Mouse (Mus musculus) heart, postnatal 36 days (tissue): ENCODE results near the gene Gm9508. TPM values are rescaled to one million over a fixed set of nuclear protein-coding genes. Genes with fewer than 3 reads are reported as not detected.
A peak's percentile ranks its signal among the peaks of the same experiment; 100 is the strongest.

Source experiments
- DNase-seq, 2 experiments: peaks; one replicate each; pipeline ENCODE4 v3.0.0; 2021 to 2022
- intact Hi-C: fragments of 180-260 bp; cut with DNase I; formaldehyde crosslinking; loops from one replicate; pipeline ENCODE4 v1.15.1; 2025
- total RNA-seq, 2 experiments: library from RNA; stranded (reverse); gene quantifications; 2 replicates each; pipeline ENCODE4 v1.2.3; 2021

Gm9508 gene
- total RNA-seq, 2 experiments from 2014 or later, result not detected

DNA sequence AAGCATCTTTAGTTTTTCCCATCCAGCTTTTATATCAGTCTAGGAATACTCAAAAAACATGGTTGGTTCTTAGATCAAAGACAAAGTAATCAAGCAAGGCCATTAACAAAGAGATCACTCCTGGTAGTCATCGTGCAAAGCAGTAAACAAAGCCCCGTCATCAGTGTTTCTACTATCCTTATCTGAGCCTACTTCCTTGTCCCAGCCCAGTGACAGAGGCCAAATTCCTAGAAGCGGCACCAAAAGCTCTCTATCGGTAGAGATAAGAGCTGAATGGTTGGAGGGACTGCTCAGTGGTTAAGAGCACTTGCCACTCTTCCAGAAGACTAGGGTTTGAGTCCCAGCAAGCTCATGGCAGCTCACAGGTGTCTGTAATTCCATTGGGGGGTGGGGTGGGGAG is 25.5 kb downstream of the Gm9508 start:
- intact Hi-C loops, result no loop called here
- DNase-seq, result no peak

DNA sequence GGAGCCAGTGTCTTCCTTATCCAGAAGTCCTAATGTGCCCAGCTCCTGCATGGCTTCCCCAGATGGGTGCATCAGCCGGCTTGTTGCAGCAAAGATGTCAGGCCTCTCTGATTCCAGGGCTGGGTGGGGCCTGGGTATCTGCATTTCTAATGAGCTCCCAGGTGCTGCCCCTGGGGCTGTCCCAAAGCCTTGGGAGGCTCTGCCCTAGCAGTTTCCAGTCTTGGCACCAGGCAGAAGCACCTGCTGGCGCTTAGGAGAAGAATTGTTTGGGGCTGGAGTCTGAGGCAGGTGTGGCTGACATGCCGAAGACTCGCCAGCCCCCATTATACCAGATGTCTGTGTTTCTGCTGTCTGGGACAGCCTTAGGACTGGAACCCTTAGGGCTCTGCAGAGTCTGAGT is 26.3 kb downstream of the Gm9508 start:
- intact Hi-C loops, result no loop called here
- DNase-seq, result no peak

DNA sequence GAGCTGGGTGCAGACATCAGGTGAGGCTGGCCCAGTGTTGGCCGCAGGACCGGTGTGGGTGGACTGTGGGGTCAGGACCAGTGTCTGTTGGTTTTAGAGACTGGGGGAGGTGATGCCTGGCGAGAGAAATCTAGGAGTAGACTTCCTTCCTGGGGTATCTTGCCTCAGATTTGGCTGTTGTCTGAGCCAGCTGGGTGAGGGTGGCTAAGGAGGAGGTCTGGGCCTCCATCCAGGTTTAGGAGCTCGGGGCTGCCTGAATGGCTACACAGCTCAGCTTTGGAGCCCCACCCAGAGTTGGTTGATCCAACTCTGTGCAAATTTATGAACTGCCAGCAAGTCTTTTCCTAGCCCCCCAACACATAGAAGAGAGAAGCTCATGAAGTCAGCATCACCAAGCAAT is 29.6 kb downstream of the Gm9508 start:
- no peak for DNase-seq
- intact Hi-C loops, result no loop called here

DNA sequence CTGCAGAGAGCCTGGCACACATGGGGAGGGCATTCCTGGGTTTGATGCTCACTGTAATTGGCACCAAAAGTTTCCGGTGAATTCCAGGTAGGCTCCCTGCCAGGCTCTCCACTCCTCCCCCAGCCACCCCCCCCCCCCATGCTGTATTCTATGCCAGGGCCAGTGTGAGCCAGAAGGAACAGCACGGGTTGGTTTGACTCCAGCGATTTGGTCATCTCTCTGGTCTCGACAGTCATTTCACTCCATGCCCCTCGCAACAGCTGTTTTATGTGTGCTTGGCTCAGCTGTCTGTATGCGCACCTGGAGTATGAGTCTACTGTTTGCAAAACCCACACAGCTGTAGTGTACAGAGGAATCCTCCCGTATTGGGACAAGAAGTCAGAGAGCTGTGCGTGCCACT is 30.7 kb downstream of the Gm9508 start:
- no peak for DNase-seq
- intact Hi-C loops, result no loop called here

DNA sequence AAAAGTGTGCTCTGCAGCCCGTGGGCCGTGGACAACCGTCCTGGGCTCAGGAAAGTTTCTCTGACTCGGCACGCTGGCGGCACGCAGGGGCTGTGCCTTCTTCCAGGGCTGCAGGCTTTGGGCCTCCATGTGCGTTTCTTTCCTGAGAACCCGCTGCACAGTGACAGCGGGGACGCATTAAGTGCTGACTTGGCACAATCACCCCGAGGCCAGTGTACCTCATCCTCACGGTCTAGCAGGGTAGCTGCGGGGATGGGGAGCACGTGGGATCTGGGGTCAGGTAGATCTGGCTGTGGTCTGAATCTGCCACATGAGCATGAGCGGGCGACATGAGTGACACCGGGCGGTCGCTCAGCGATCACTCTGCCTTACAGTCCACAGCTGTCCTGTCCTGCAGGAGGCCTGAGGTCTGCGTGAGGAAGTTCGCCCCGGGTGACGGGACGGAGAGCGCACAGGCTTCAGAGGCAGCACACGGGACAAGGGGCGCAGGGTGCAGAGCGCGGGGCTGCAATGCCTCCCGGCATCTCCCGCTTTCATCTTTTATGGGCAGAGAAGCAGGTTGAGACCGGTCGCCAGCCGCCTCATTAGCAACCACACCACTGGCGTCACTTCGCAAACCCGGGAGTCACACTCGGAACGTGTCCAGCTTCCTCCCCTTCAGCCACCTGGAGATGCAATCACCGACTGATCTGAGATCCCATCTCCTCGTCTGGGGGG is 32.9 kb downstream of the Gm9508 start:
- intact Hi-C loops, result no loop called here
- no peak for DNase-seq

DNA sequence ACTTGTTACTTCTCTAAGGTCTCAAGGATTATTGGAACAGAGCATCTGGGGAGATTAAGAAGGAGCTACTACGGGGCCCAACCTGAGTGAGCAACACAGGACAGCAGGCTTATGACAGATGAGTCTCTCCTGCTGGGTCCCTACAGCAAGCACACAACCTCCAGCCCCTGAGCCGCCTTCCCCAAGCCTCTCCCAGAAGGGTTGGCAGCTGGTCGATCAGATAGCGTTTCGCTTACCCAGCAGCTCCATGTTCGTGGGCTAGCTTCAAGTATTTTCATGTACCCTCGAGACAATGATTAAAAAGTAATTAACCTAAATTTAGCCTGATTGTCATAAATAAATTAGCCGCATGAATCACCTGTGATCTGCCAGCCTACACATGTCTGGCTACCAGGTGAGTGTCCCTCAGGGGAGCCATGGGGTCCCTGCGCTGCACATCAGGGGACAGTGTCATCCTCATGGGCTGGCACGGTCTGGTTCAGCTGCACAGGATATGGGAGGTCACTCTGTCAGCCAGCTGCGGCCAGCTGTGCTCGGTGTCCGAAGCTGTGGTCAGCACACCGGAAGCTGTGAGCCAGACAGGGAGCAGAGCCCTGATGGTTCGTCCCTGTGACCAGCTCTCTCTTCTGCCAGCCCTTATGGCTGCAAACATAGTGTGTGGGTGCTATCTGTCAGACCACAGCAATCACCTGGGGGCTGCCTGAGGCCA is 38.6 kb downstream of the Gm9508 start:
- intact Hi-C loops, result no loop called here
- peak; percentile 34 to 36 for DNase-seq

DNA sequence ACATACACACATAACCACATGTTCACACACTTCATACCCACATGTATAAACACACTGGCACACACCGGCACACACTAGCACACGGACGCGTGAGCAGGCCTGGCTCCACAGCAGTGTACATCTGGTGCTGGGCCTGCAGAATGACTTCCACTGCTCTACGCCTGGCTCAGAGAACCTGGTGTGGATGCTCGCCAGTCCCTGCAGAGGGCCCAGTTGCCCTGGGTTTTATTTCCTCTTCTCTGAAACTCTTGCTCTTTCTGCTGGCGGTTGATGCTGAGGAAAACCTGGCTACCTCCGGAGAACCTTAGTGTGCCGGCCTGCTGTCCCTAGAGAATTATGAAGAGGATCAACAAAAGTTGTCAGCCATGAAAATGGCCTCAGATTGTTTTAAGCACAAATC is 45.0 kb downstream of the Gm9508 start:
- intact Hi-C loops, result no loop called here
- no peak for DNase-seq

DNA sequence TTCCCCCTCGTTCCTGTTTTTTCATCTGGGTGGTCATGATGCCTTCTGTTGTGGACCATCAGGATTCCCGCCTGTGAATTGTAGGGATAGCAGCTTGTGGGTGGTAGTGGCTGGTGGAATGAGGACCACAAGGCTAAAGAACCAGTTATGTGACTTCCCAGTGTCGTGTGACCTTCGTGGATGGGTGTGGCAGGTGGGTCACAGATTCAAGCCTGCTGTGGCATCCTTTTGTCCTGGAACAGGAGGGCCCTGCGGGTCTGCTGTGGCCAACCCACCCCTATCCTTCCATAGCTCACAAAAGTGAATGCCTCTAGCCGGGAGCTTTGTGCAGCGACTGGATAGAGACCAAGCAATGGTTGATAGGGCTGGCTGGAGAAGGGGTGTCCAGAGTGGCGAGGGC is 49.1 kb downstream of the Gm9508 start:
- DNase-seq, result no peak
- intact Hi-C loops, result loop anchor here (2.0 kb wide), 1 partner anchor 49 kb away; no protein-coding TSS in a partner anchor

DNA sequence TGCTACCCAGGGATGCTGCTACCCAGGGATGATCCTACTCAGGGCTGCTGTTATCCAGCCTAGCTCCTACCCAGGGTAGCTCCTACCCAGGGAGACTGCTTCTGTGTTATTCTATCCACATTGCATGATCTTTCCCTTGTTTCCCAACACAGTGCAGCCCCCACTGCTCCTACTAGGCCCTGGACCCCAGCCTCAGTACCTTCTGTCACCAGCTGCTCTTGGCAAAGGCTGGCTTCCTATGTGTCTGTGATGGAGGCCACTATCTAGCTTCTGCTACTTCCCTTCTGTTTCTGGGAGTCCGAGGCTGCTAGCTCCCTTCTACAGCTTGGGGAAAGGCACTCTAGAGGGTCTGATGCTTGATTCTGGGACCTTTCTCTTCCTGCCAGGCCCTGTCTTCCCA is 49.6 kb downstream of the Gm9508 start:
- intact Hi-C loops, result loop anchor here (2.0 kb wide), 1 partner anchor 49 kb away; no protein-coding TSS in a partner anchor
- DNase-seq, result no peak

Other genes with a start within 250 kb of the Gm9508 start
- 10 to 100 TPM in 1 of 2 experiments, 1 to 10 TPM in 1; 9.8 to 10.5 TPM for gene Fam207a, start 181.4 kb downstream of the Gm9508 start, total RNA-seq
- 1 to 10 TPM; 7.1 to 9.2 TPM for gene Itgb2, start 167.0 kb downstream of the Gm9508 start, total RNA-seq
- 100 to 1,000 TPM; 137 to 138 TPM for gene Pttg1ip, start 115.5 kb downstream of the Gm9508 start, total RNA-seq
- gene Sumo3, start 91.1 kb downstream of the Gm9508 start, total RNA-seq, result 10 to 100 TPM; 52.9 to 58.9 TPM
- 10 to 100 TPM; 10.6 to 17.6 TPM for gene Gm49325, start 91.0 kb downstream of the Gm9508 start, total RNA-seq
- 10 to 100 TPM; 65.2 to 73.4 TPM for gene Ube2g2, start 75.0 kb downstream of the Gm9508 start, total RNA-seq
- gene Tspear, start 10.7 kb downstream of the Gm9508 start, total RNA-seq, result not detected
- gene Gm19402, start 6.5 kb downstream of the Gm9508 start, total RNA-seq, result not detected
- not detected for gene Gm10272, start 9.4 kb upstream of the Gm9508 start, total RNA-seq
- gene Gm10024, start 14.2 kb upstream of the Gm9508 start, total RNA-seq, result not detected
- gene Gm10142, start 18.6 kb upstream of the Gm9508 start, total RNA-seq, result not detected
- gene Krtap12-1, start 23.4 kb upstream of the Gm9508 start, total RNA-seq, result not detected
- gene Gm10100, start 29.3 kb upstream of the Gm9508 start, total RNA-seq, result not detected
- gene Gm18596, start 45.4 kb upstream of the Gm9508 start, total RNA-seq, result not detected
- gene Gm9736, start 54.1 kb upstream of the Gm9508 start, total RNA-seq, result not detected
- not detected for gene Gm3233, start 62.4 kb upstream of the Gm9508 start, total RNA-seq
- not detected for gene Gm3238, start 74.1 kb upstream of the Gm9508 start, total RNA-seq
- not detected for gene Gm7138, start 79.7 kb upstream of the Gm9508 start, total RNA-seq
- gene Gm3250, start 85.3 kb upstream of the Gm9508 start, total RNA-seq, result not detected
- not detected for gene Gm7137, start 91.0 kb upstream of the Gm9508 start, total RNA-seq
- not detected for gene Gm9639, start 97.8 kb upstream of the Gm9508 start, total RNA-seq
- not detected for gene Gm19668, start 101.9 kb upstream of the Gm9508 start, total RNA-seq
- not detected for gene Gm9507, start 114.6 kb upstream of the Gm9508 start, total RNA-seq
- not detected for gene Gm2696, start 117.4 kb upstream of the Gm9508 start, total RNA-seq
- gene Krtap10-4, start 129.9 kb upstream of the Gm9508 start, total RNA-seq, result not detected
- gene Krtap10-10, start 138.7 kb upstream of the Gm9508 start, total RNA-seq, result not detected
- gene Gm36176, start 149.6 kb upstream of the Gm9508 start, total RNA-seq, result not detected
- not detected for gene Gm10318, start 155.6 kb upstream of the Gm9508 start, total RNA-seq
- gene Gm3285, start 164.7 kb upstream of the Gm9508 start, total RNA-seq, result not detected
- under 1 TPM; 0.54 to 0.94 TPM for gene Lrrc3, start 205.3 kb upstream of the Gm9508 start, total RNA-seq